Mouse (Mus musculus): ENCODE measurements around the gene Tomm20. TPM values are rescaled to one million over a fixed set of nuclear protein-coding genes. Genes with fewer than 3 reads are reported as not detected.
"Not testable (repeated sequence)": the region's sequence is repeated elsewhere in the genome, so short reads cannot be mapped to it uniquely, and the experiment has no call there.

The Tomm20 gene
- polyA plus RNA-seq, 1 experiment from 2014 or later: 285 TPM

GRCm38 (mm10) chr8:126885554-126886485, 59.8 kb downstream of the Tomm20 start:
- no peaks in the 10 kb centered on the region for H3K27me3 ChIP-seq (ENCODE audit: low read depth, poor library complexity, severe bottlenecking)
- DNase-seq (ENCODE audit: low spot score): no peak
- 77% methylated on average over 13 of the region's 13 CpGs for WGBS
- H3K36me3 ChIP-seq: no peaks in the 10 kb centered on the region
- H3K9me3 ChIP-seq (replicated peaks): no peaks in the 10 kb centered on the region
- H3K27ac ChIP-seq (replicated peaks): peak overlapping the region; percentile 50; the same call in 1 of the 2 replicates
- no peak overlapping the region for H3K4me3 ChIP-seq
- H3K4me1 ChIP-seq: peaks cover 22% of the 10 kb centered on the region

- Histone ChIP-seq H3K4me3 (no peak overlapping the region), H3K4me1 (peaks cover 22% of the 10 kb centered on the region), H3K9me3 (replicated peaks) (no peaks in the 10 kb centered on the region), H3K27me3 (ENCODE audit: low read depth, poor library complexity, severe bottlenecking) (no peaks in the 10 kb centered on the region), H3K36me3 (no peaks in the 10 kb centered on the region), H3K27ac (replicated peaks) (peak overlapping the region; percentile 69)
- WGBS: 54% methylated on average over 6 of the region's 6 CpGs
- DNase-seq (ENCODE audit: low spot score): peak; percentile 19
Measured at GRCm38 (mm10) chr8:126884202-126884926, 61.3 kb downstream of the Tomm20 start.

DNA sequence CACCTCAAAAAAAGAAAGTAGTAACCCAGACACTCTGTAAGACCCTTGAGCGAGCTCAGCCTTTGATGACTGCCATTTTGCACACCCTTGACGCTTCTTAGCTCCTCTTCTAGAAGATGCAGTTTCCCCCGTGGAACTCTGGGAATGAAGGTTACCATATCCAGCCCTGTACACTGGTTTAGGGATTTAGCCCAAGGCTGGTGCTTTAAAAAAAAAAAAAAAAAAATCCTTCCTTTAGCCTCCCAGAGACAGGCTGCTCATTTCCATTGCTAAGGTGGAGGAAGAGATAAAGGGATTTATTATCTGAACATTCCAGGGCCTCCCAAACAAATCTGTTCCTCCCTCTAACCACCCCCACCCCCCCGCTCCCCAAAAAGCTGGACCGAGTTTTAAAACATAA, 61.9 kb downstream of the Tomm20 start:
- DNase-seq (ENCODE audit: low spot score): no peak
- no peaks in the 10 kb centered on the region for H3K36me3 ChIP-seq
- H3K4me3 ChIP-seq: no peak overlapping the region
- no peaks in the 10 kb centered on the region for H3K27me3 ChIP-seq (ENCODE audit: low read depth, poor library complexity, severe bottlenecking)
- peaks cover 22% of the 10 kb centered on the region for H3K4me1 ChIP-seq
- no peaks in the 10 kb centered on the region for H3K9me3 ChIP-seq (replicated peaks)
- WGBS: 83% methylated on average over 5 of the region's 5 CpGs
- no peak overlapping the region; the same call in 1 of the 2 replicates for H3K27ac ChIP-seq (replicated peaks)

DNA sequence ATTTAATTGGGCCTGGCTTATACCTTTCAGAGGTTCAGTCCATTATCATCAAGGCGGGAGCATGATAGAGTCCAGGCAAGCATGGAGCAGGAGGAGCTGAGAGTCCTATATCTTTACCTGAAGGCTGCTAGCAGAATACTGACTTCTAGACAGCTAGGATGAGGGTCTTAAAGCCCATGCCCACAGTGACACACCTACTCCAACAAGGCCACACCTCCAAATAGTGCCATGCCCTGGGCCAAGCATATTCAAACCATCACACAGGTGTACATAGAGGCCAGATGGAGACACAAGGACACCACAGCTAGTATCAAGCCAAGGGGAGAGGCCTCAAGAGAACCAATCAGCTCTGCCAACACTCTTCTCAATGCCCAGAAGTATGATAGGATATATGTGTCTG, 63.1 kb downstream of the Tomm20 start:
- not testable (repeated sequence) for H3K27ac ChIP-seq (replicated peaks); H3K9me3 ChIP-seq (replicated peaks); H3K4me3 ChIP-seq; DNase-seq (ENCODE audit: low spot score); H3K27me3 ChIP-seq (ENCODE audit: low read depth, poor library complexity, severe bottlenecking); H3K36me3 ChIP-seq
- peaks cover 21% of the 10 kb centered on the region for H3K4me1 ChIP-seq
- 91% methylated on average over 1 of the region's 1 CpGs for WGBS

GRCm38 (mm10) chr8:126881641-126882140, 64.0 kb downstream of the Tomm20 start:
- no peak overlapping the region for H3K4me3 ChIP-seq
- WGBS: 88% methylated on average over 4 of the region's 4 CpGs
- no peaks in the 10 kb centered on the region for H3K27me3 ChIP-seq (ENCODE audit: low read depth, poor library complexity, severe bottlenecking)
- H3K4me1 ChIP-seq: peaks cover 16% of the 10 kb centered on the region
- DNase-seq (ENCODE audit: low spot score): no peak
- H3K9me3 ChIP-seq (replicated peaks): no peaks in the 10 kb centered on the region
- no peak overlapping the region for H3K27ac ChIP-seq (replicated peaks)
- H3K36me3 ChIP-seq: no peaks in the 10 kb centered on the region

Other genes starting within 250 kb of the Tomm20 start
- 23.8 and 25.3 TPM in 2 replicates for gene Rbm34, start 25.2 kb upstream of the Tomm20 start, polyA plus RNA-seq (2016; fragmentation: Nextera tagmentation; extraction: Ambion mirVana)
- gene Pard3, start 118.0 kb upstream of the Tomm20 start, polyA plus RNA-seq (2016; fragmentation: Nextera tagmentation; extraction: Ambion mirVana): 25.1 and 26.1 TPM in 2 replicates

Data from midbrain, embryonic 10.5 days (tissue).